ENCODE assay signal across 19 mouse cellular contexts in the genomic region with DNA sequence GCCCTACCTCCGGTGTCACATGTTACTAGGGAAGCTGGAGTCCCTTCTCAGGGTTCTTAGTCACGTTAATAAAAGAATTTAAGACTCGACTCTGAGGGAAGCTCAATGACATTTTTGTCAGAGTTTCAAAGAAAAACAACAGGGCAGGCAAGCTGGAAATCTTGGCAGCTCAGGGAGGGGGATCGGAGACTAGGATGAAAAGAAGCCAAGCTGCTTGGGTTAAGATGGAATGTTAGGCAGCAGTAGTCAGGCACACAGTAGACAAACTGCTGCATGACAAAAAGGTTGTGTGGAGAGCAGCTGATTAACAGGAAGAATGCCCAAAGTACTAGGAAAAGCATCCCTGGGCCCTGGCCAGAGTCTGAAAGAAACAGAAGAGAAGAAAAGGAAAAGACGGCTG. TPM values are rescaled to one million over a fixed set of nuclear protein-coding genes. Genes with fewer than 3 reads are reported as not detected.
A peak's percentile ranks its signal among the peaks of the same experiment; 100 is the strongest.
DNase-seq lines count a peak whose midpoint lies in the region; TF ChIP-seq lines count a peak whose summit lies in the region.
"Had no signal": no experiment of that assay in that cellular context is flagged by ENCODE, and none has a peak within 500 bp of the region (broad histone marks: within the 10 kb centered on the region; RNA-seq: fewer than 3 reads in every experiment).

No protein-coding gene starts in this region.

- H3ac ChIP-seq in myocyte (ENCODE audit: control insufficient read depth, insufficient read length), result no peak overlapping the region

- H3K4me2 ChIP-seq in myocyte (ENCODE audit: low read depth), result peak overlapping the region; percentile 1
- H3K4me2 ChIP-seq: embryonic facial prominence, embryonic 15.5 days; forebrain, embryonic 13.5 days; hindbrain, embryonic 15.5 days had no signal

- no peaks in the 10 kb centered on the region for H3K79me2 ChIP-seq in myocyte (ENCODE audit: control insufficient read depth, insufficient read depth)

- no peak overlapping the region for H3K4me3 ChIP-seq in myocyte
- H3K4me3 ChIP-seq: embryonic facial prominence, embryonic 15.5 days; forebrain, embryonic 13.5 days; hindbrain, embryonic 15.5 days had no signal

- peak; percentile 13 to 25 for DNase-seq in heart, postnatal 10 days
- DNase-seq in heart, postnatal 14 days, result no peak
- DNase-seq in lung, postnatal 10 days, result peak; percentile 5
- no peak for DNase-seq in lung, postnatal 36 days
- peak; percentile 62 for DNase-seq in NIH3T3 (ENCODE audit: low read depth)
- DNase-seq in left cerebral cortex, adult 8-10 months (ENCODE audit: low spot score in 2 of 2), result no peak
- no peak for DNase-seq in spleen, postnatal 36 days (ENCODE audit: low spot score in 2 of 2)
- DNase-seq: adrenal gland, adult 8-10 months; adrenal gland, postnatal 36 days; cerebellum, adult 18-20 months; cerebellum, adult 9-11 months; cerebellum, postnatal 36 days; forebrain, postnatal 0 days; gastrocnemius, postnatal 14 days; heart, postnatal 36 days had no signal

- intact Hi-C loops in heart, postnatal 10 days (cut with DNase I), result loop anchor here (5.0 kb wide), 1 partner anchor 42 kb away; no protein-coding TSS in a partner anchor
- intact Hi-C loops in heart, postnatal 14 days (cut with DNase I), result no loop called here

- no peak for TF ChIP-seq POLR2A in myocyte (IDR thresholded peaks at IDR 0.05; ENCODE audit: insufficient read length, low read depth)

- H3K27me3 ChIP-seq in myocyte (ENCODE audit: control insufficient read depth, insufficient read depth, insufficient read length), result no peaks in the 10 kb centered on the region
- H3K27me3 ChIP-seq: embryonic facial prominence, embryonic 15.5 days; forebrain, embryonic 13.5 days; hindbrain, embryonic 15.5 days had no signal

- H3K36me3 ChIP-seq in myocyte (ENCODE audit: control insufficient read depth, insufficient read depth), result no peaks in the 10 kb centered on the region
- H3K36me3 ChIP-seq: embryonic facial prominence, embryonic 15.5 days; hindbrain, embryonic 15.5 days had no signal

TF ChIP-seq in myocyte, 11 proteins besides CTCF, POLR2A, EP300 and RAD21:
- no peak for TF ChIP-seq MYOD1 (IDR thresholded peaks at IDR 0.05; ENCODE audit: control insufficient read depth in 1 of 3, insufficient read length in 2 of 3, low read depth in 2 of 3)
- TF ChIP-seq SRF (IDR thresholded peaks at IDR 0.05; ENCODE audit: control insufficient read depth, insufficient read length, low read depth), result no peak
- TF ChIP-seq MYOG (IDR thresholded peaks at IDR 0.05; ENCODE audit: control insufficient read depth in 1 of 3, insufficient read depth in 1 of 3, insufficient read length in 2 of 3, low read depth in 2 of 3), result no peak
- TF ChIP-seq REST (IDR thresholded peaks at IDR 0.05; ENCODE audit: insufficient read depth, insufficient read length), result no peak
- TF ChIP-seq TCF12 (IDR thresholded peaks at IDR 0.05; ENCODE audit: insufficient read depth, poor library complexity, severe bottlenecking), result no peak
- no peak for TF ChIP-seq E2F4 (IDR thresholded peaks at IDR 0.05; ENCODE audit: insufficient read depth)
- TF ChIP-seq USF1 (IDR thresholded peaks at IDR 0.05; ENCODE audit: low read depth), result no peak
- TF ChIP-seq MAX (IDR thresholded peaks at IDR 0.05; ENCODE audit: low read depth), result no peak
- TF ChIP-seq POLR2AphosphoS2 (IDR thresholded peaks at IDR 0.05; ENCODE audit: insufficient read length, low read depth), result no peak
- TF ChIP-seq CEBPB (IDR thresholded peaks at IDR 0.05; ENCODE audit: insufficient read depth, poor library complexity, severe bottlenecking), result no peak
- TF ChIP-seq TCF3 (IDR thresholded peaks at IDR 0.05; ENCODE audit: insufficient read length, low read depth), result no peak

RNA-seq across cellular contexts. Expression of a gene that starts 9.9 kb away (rescaled TPM):
- total RNA-seq in heart, postnatal 10 days (2021), result 10 to 100 TPM; 16.2 to 17.9 TPM
- total RNA-seq in heart, postnatal 14 days (2021), result 10 to 100 TPM; 14.1 to 15.6 TPM
- polyA plus RNA-seq in myocyte (2012; fragmentation: generic; extraction: Trizol), result 4.7 TPM
- total RNA-seq in left cerebral cortex, adult 8-10 months (2022), result 10 to 100 TPM; 31.8 to 35.6 (median 33.5) TPM

Comparison
In these comparisons a context has a peak if more than half of its experiments do, and no peak if none do; other contexts are left out.
1. DNase-seq: peak in heart, postnatal 10 days (2 of 2), lung, postnatal 10 days (single experiment) and NIH3T3 (single experiment); none in heart, postnatal 14 days (0 of 2), lung, postnatal 36 days (single experiment), left cerebral cortex, adult 8-10 months (0 of 2) and spleen, postnatal 36 days (0 of 2).